Mouse (Mus musculus) liver, embryonic 13.5 days (tissue): ENCODE measurements around the gene Vipr2. TPM values are rescaled to one million over a fixed set of nuclear protein-coding genes. Genes with fewer than 3 reads are reported as not detected.

Experiments
- ATAC-seq: fragments of 200-750 bp; cut with Nextera tagmentation; 2 replicates; pipeline ENCODE4 v1.8.0; 2017; ENCODE audit warnings: low read depth, mild to moderate bottlenecking, moderate number of reproducible peaks, moderate library complexity
- DNase-seq: peaks from one replicate; pipeline ENCODE4 v3.0.0; 2022
- H3K27ac ChIP-seq: fragments of 300-500 bp; sonication (generic); 2 replicates; pipeline ENCODE4 v1.5.1; 2015; ENCODE audit warnings: moderate library complexity, mild to moderate bottlenecking, inconsistent platforms
- H3K27me3 ChIP-seq: fragments of 300-500 bp; sonication (generic); 2 replicates; pipeline ENCODE4 v1.6.1; 2015; ENCODE audit warnings: mild to moderate bottlenecking, inconsistent platforms
- H3K36me3 ChIP-seq: fragments of 300-500 bp; sonication (generic); 2 replicates; pipeline ENCODE4 v1.6.1; 2015; ENCODE audit warnings: mild to moderate bottlenecking, inconsistent platforms
- H3K4me1 ChIP-seq: fragments of 300-500 bp; sonication (generic); replicated peaks from 2 replicates; pipeline ENCODE4 v1.6.1; 2015; ENCODE audit warnings: inconsistent platforms
- H3K4me2 ChIP-seq: fragments of 300-500 bp; sonication (generic); 2 replicates; pipeline ENCODE4 v1.6.1; 2015; ENCODE audit warnings: inconsistent platforms, mild to moderate bottlenecking, moderate library complexity
- H3K4me3 ChIP-seq: fragments of 300-500 bp; sonication (generic); replicated peaks from 2 replicates; pipeline ENCODE4 v1.5.1; 2015; ENCODE audit warnings: mild to moderate bottlenecking, inconsistent platforms
- H3K9ac ChIP-seq: fragments of 300-500 bp; sonication (generic); 2 replicates; pipeline ENCODE4 v1.6.1; 2015; ENCODE audit warnings: mild to moderate bottlenecking, inconsistent platforms
- H3K9me3 ChIP-seq: fragments of 300-500 bp; sonication (generic); replicated peaks from 2 replicates; pipeline ENCODE4 v1.6.1; 2016; ENCODE audit warnings: inconsistent platforms
- WGBS: fragments of 180-500 bp; shearing (Covaris S2); methylation state at CpG from one replicate; pipeline ENCODE4 v1.1.7; 2015; ENCODE audit not compliant: insufficient replicate concordance; 5-methylcytosine and 5-hydroxymethylcytosine counted together
- polyA plus RNA-seq: library from polyadenylated mRNA; unstranded; fragments of >200 nt; fragmentation: Nextera tagmentation; extraction: Ambion mirVana; gene quantifications from 2 replicates; pipeline ENCODE4 v1.2.1, GENCODE M21; 2015

Vipr2 gene
- polyA plus RNA-seq = 0.19 and 0.22 TPM in 2 replicates

DNA sequence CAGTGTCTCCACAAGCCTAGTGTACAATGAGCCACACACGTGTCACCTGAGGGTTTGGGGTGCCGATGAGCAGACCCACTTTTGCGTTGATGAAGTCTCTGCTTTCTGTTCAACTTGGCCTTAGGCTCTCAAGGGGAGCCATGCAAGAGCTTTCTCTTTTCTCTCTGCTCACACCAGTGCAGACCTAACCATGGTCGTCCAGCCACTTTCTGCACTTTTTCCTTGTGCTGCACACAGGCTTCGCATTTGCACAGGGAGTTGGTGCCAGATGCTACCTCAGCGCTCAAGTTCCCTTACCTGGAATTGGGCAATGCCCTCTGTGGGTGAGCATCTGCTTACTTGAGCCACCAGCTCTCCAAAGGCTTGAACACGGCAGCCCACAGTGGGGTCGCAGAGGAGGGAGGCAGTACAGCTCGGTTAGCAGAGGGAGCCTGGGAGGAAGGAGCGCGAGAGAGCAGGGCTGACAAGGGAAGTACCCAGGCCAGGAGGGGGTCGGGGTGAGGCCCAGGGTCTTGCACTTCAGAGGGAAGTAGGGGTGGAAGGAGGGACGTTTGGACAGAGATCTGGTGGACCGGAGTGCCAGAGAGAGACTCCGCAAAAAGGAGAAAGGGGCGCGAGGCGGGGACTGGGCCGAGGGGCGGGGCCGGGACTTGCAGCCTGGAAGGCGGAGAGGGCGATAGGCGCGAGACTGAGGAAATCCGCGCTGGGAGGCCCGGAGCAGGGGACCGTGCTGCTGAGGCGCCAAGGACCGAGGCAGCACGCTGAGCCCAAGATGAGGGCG, at the start of gene Vipr2:
Gene Vipr2 (plus strand): TSS at position 653 of the 781 bp plus-strand sequence.
- ATAC-seq = peak; percentile 79
- H3K4me1 ChIP-seq = peaks cover 10% of the 10 kb centered on the region
- H3K27me3 ChIP-seq = peaks cover 36% of the 10 kb centered on the region
- DNase-seq = peak; percentile 4
- H3K36me3 ChIP-seq = no peaks in the 10 kb centered on the region
- peak within 1 kb of the TSS; percentile 50 for H3K4me3 ChIP-seq
- peak within 1 kb of the TSS; percentile 26 for H3K9ac ChIP-seq
- no peaks in the 10 kb centered on the region for H3K9me3 ChIP-seq
- H3K4me2 ChIP-seq = peak within 1 kb of the TSS; percentile 67
- 5% methylated on average over 33 of the region's 33 CpGs for WGBS
- no peak within 1 kb of the TSS for H3K27ac ChIP-seq

DNA sequence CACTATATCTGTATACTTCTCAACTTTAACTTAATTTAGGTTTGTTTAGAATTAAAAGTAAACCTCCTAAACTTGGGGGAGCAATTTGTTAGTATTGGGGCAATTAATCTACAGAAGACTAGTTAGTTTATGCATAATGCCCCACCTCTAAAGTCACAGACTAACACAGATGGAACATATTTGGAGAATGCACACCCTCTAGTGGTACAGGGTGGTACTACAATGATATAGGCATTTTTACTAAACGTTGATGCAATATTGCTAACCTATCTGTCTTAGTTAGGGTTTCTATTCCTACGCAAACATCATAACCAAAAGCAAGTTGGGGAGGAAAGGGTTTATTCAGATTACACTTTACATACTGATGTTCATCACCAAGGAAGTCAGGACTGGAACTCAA, 49.4 kb upstream of the Vipr2 start:
- ATAC-seq (no peak), DNase-seq (no peak)
- Histone ChIP-seq H3K4me1 (no peaks in the 10 kb centered on the region), H3K4me3 (no peak overlapping the region), H3K9me3 (no peaks in the 10 kb centered on the region), H3K36me3 (no peaks in the 10 kb centered on the region), H3K4me2 (no peak overlapping the region), H3K9ac (no peak overlapping the region), H3K27me3 (no peaks in the 10 kb centered on the region), H3K27ac (no peak overlapping the region)
- WGBS = 45% methylated on average over 2 of the region's 2 CpGs

DNA sequence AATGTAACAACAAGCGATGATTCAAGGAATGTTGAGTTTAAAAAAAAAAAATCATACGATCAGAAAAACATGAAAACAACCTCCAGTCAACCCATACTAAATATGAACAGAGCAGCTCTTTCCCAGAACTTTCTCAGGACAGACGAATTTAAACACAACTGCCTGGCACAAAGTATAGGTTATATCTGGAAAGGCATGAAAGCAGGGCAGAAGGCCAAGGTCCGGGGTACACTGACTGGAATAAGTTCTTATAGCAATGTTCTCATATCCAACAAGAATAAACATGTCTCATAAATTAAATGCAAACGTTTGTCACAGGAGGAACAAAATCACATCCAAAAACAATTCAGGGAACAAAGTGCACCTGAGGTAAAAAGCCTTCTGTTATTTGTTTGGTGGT, 42.2 kb upstream of the Vipr2 start:
- Histone ChIP-seq H3K4me2 (no peak overlapping the region), H3K27me3 (no peaks in the 10 kb centered on the region), H3K27ac (no peak overlapping the region), H3K36me3 (no peaks in the 10 kb centered on the region), H3K9me3 (no peaks in the 10 kb centered on the region), H3K4me3 (no peak overlapping the region), H3K4me1 (no peaks in the 10 kb centered on the region), H3K9ac (no peak overlapping the region)
- ATAC-seq = no peak
- DNase-seq = no peak
- WGBS = 57% methylated on average over 5 of the region's 5 CpGs

DNA sequence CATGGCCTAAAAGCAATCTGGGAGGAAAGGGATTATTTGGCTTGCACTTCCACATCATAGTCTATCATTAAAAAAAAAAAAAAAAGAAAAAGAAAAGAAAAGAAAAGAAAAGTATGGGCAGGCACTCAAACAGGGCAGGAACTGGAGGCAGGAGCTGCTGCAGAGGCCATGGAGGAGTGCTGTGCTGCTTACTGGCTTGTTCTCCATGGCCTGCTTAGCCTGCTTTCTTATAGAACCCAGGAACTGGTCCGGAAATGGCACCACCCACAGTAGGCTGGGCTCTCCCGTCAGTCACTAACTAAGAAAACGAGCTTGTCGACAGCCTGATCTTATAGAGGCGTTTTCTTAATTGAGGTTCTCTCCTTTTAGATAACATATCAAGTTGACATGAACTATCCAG, 32.7 kb upstream of the Vipr2 start:
- DNase-seq = no peak
- Histone ChIP-seq H3K4me3 (no peak overlapping the region), H3K36me3 (no peaks in the 10 kb centered on the region), H3K4me1 (peaks cover 10% of the 10 kb centered on the region), H3K4me2 (no peak overlapping the region), H3K27ac (no peak overlapping the region), H3K9ac (no peak overlapping the region), H3K9me3 (no peaks in the 10 kb centered on the region), H3K27me3 (no peaks in the 10 kb centered on the region)
- no peak for ATAC-seq
- WGBS = 54% methylated on average over 5 of the region's 5 CpGs

DNA sequence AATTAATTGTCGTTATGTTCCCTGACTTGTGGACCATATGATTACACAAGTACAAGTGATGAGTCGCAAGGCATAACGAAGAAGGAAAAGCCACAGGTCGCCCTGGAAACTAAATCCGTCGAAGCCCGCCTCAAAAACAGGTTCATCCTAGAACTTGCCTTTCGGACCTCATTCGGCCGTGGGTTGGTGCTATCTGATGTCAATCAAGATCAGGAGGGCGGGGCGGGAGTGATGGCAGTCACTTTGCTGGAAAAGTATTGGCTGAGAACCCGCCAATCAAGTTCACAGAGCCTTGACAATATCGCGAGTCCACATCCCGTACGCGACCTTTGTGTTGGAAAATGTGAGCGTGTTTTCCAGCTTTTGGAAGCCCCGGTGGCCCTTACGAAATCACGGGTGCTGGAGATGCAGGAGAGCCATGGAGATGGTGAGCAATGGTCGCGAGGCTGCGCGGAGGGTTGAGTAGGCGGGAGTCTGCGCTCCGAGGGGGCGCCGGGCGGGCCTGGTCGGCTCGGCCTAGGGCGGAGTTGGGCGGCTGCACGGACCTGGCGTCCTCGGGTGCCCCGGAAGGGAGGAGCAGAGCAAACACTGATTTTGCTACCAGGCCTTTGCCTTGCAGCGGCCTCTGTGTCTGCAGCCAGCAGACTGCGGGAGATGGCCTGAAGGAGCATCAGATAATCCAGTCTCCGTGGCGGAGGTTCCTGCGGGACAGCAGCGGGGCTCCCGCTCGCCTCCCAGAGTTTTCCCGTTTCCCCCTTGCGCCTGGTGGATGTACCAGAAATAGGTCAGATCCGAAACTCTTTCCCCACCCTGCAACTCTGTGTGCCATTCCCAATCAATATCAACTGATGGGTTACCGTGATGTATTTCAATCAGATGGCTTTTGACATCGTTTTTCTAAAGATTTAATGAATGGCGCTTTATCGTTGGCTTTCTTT, 29.8 kb upstream of the Vipr2 start, which contains the start of gene Zfp386:
Gene Zfp386 (plus strand): TSS at position 285 of the 938 bp plus-strand sequence.
- DNase-seq (peak; percentile 85), ATAC-seq (peak; percentile 97)
- H3K4me1 ChIP-seq = peaks cover 10% of the 10 kb centered on the region
- no peaks in the 10 kb centered on the region for H3K36me3 ChIP-seq
- peak within 1 kb of the TSS; percentile 68 for H3K9ac ChIP-seq
- no peaks in the 10 kb centered on the region for H3K27me3 ChIP-seq
- no peaks in the 10 kb centered on the region for H3K9me3 ChIP-seq
- H3K4me3 ChIP-seq = peak within 1 kb of the TSS; percentile 67
- peak within 1 kb of the TSS; percentile 68; the same call in 1 of the 2 replicates for H3K27ac ChIP-seq
- peak within 1 kb of the TSS; percentile 74 for H3K4me2 ChIP-seq
- 1% methylated on average over 55 of the region's 55 CpGs for WGBS

DNA sequence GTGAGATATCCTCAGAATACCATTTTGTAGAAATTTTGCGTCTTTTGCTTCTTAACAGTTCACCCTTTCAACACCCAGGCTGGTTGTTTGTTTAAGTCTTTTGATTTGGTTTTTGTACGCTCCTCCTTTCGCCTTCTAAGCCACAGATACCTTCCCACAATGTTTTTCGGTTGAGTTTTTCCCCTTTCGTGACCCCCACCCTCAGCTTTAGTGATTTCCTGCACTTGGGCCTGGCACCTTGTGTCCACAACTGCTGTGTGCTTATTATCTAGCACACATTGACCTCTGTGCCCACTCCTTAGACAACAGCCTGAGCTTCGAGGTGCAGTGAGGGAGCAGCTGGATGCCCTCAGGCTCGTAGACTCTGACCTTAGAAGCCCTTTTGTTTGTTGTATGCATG, 28.8 kb upstream of the Vipr2 start:
- ATAC-seq = no peak
- 58% methylated on average over 7 of the region's 7 CpGs for WGBS

DNA sequence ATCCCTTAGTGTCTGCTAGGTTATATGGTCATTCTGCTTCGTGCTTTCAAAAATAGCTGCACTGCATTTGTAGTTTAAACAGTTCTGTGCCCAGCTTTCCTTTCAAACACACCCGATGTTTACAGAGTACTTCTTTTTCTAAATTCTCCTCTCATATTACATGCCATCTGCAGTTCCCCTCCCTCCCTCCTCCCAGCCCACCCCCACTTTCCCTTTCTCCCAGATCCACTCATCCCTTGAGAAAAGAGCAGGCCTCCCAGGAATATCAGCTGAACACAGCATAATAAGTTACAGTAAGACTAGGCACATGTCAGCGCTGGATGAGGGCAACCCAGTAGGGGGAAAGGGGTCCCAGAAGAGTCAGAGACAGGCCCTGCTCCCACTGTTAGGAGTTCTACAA, 28.3 kb upstream of the Vipr2 start:
- no peak overlapping the region; the same call in 1 of the 2 replicates for H3K4me2 ChIP-seq
- H3K9me3 ChIP-seq = no peaks in the 10 kb centered on the region
- peaks cover 10% of the 10 kb centered on the region for H3K4me1 ChIP-seq
- ATAC-seq (no peak), DNase-seq (no peak)
- no peak overlapping the region for H3K27ac ChIP-seq
- no peak overlapping the region for H3K4me3 ChIP-seq
- H3K27me3 ChIP-seq = no peaks in the 10 kb centered on the region
- H3K36me3 ChIP-seq = no peaks in the 10 kb centered on the region
- no peak overlapping the region for H3K9ac ChIP-seq
- WGBS = 72% methylated on average over 3 of the region's 3 CpGs

More for the DNA sequence above, 28.8 kb upstream of the Vipr2 start:
- DNase-seq = no peak
- no peaks in the 10 kb centered on the region for H3K27me3 ChIP-seq
- peak overlapping the region; percentile 67 for H3K4me3 ChIP-seq
- no peaks in the 10 kb centered on the region for H3K36me3 ChIP-seq
- H3K4me2 ChIP-seq = peak overlapping the region; percentile 74
- H3K9me3 ChIP-seq = no peaks in the 10 kb centered on the region
- H3K4me1 ChIP-seq = peaks cover 10% of the 10 kb centered on the region
- H3K27ac ChIP-seq = no peak overlapping the region
- 0 out of 2 replicates have a peak overlapping the region, but pooled peaks have one; percentile 3 for H3K9ac ChIP-seq

DNA sequence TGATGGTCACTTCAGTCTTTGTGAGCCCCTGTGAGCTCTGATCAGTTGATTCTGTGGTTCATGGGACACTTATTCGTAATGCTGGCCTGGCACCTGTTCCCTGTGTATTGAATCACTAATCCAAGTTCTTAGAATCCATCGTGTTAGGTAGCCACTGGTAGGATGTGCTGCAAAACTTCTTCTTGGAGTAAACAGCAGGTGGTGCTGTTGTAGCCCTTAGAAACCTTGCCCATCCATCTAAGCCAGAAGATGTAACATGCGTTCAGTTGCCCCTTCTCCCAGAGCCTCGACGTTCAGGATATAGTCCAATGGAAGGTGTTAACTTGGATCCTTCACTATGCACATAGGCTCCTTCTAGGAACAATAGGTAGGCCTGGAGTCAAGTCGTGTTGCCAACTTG, 27.8 kb upstream of the Vipr2 start:
- H3K27ac ChIP-seq = no peak overlapping the region
- ATAC-seq (no peak), DNase-seq (no peak)
- peaks cover 3% of the 10 kb centered on the region; the same call in 1 of the 2 replicates for H3K36me3 ChIP-seq
- H3K4me2 ChIP-seq = no peak overlapping the region
- no peaks in the 10 kb centered on the region for H3K27me3 ChIP-seq
- WGBS = 53% methylated on average over 6 of the region's 6 CpGs
- no peaks in the 10 kb centered on the region for H3K9me3 ChIP-seq
- no peak overlapping the region for H3K9ac ChIP-seq
- H3K4me1 ChIP-seq = peaks cover 10% of the 10 kb centered on the region
- no peak overlapping the region for H3K4me3 ChIP-seq

DNA sequence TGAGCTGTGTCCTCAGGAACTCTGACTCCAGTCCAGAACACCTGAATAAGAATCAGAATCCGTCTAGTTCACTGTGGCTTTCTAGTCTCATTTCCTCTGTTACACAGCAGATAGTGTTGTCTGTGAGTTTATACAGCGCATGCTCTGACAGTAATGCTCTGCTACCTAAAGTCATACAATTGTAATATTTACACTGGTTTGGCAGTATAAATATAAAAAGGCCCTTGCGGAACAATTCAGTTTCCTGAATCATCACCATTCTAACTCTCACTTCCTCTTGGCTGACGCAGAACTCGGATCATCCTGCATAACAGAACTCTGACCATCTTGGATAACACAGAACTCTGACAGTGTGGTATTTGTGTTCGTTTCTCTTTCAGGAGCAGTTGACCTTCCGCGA, 23.2 kb upstream of the Vipr2 start:
- 81% methylated on average over 8 of the region's 8 CpGs for WGBS

DNA sequence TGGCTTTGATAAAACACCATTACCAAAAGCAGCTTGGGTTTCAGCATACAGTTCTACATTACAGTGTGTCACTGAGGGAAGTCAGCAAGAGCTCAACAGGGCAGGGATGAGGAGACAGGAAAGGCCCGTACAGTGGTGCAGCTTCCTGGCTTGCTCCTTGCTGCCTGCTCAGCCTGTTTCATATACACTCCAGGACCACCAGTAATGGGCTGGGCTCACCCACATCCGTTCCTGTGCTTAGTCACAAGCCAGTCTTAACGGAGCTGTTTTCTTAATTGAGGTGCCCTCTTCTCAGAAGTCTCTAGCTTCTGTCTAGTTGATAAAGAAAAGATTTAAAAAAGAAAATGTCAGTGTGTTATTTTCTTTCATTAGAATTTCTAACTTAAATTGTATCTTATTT, 21.4 kb upstream of the Vipr2 start:
- Histone ChIP-seq H3K4me1 (no peaks in the 10 kb centered on the region), H3K9me3 (peaks cover 5% of the 10 kb centered on the region), H3K36me3 (peaks cover 47% of the 10 kb centered on the region), H3K4me2 (no peak overlapping the region), H3K27me3 (no peaks in the 10 kb centered on the region), H3K9ac (no peak overlapping the region), H3K27ac (no peak overlapping the region), H3K4me3 (no peak overlapping the region)
- DNase-seq (no peak), ATAC-seq (no peak)
- 68% methylated on average over 3 of the region's 3 CpGs for WGBS

More for the DNA sequence above, 23.2 kb upstream of the Vipr2 start:
- Histone ChIP-seq H3K4me1 (no peaks in the 10 kb centered on the region), H3K9me3 (no peaks in the 10 kb centered on the region), H3K4me2 (no peak overlapping the region), H3K4me3 (no peak overlapping the region), H3K9ac (no peak overlapping the region), H3K27me3 (no peaks in the 10 kb centered on the region), H3K36me3 (peaks cover 32% of the 10 kb centered on the region), H3K27ac (no peak overlapping the region)
- ATAC-seq (no peak), DNase-seq (no peak)

DNA sequence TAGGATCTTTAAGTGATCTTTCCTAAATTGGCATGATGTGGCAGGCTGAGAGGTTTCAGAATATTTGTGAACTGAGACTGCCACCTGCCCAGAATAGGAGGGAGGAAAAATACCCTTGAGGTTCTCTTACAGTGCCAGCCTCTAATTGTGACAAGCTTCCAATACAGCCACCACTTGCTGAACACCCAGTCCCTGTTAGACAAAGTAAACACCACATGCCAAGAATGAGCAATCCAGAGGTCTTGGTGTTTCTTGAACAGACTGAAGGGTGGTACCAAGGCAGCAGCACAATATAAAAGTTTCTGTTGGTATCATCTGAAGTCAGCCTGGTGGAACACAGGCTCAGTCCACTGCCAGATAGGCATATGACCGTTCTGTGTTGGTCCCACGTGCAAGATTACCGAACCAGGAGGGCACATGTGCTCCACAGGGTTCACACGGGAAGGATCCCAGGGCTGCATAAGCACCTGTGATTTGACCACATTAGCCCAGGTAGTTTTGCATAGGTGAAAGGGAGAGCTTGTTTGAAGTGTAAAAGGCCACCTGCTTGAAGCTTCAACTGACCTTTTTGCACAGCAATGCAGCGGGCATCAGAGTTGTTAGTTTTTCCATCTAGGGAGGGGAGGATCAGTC, 15.8 kb upstream of the Vipr2 start:
- 76% methylated on average over 5 of the region's 5 CpGs for WGBS
- ATAC-seq (no peak), DNase-seq (no peak)
- H3K27me3 ChIP-seq = no peaks in the 10 kb centered on the region
- no peak overlapping the region for H3K27ac ChIP-seq
- H3K4me2 ChIP-seq = no peak overlapping the region
- no peak overlapping the region for H3K9ac ChIP-seq
- no peak overlapping the region for H3K4me3 ChIP-seq
- H3K4me1 ChIP-seq = no peaks in the 10 kb centered on the region
- peaks cover 38% of the 10 kb centered on the region for H3K36me3 ChIP-seq
- H3K9me3 ChIP-seq = peaks cover 9% of the 10 kb centered on the region
